Mouse (Mus musculus) megakaryocyte, embryonic 14.5 days (primary cell): ENCODE results near the gene Rapgef4. TPM values are rescaled to one million over a fixed set of nuclear protein-coding genes. Genes with fewer than 3 reads are reported as not detected.
"Not testable (repeated sequence)": the region's sequence is repeated elsewhere in the genome, so short reads cannot be mapped to it uniquely, and the experiment has no call there.

ENCODE experiments used
- H3K27me3 ChIP-seq: replicated peaks from 2 replicates; pipeline ENCODE3; 2012; ENCODE audit warnings: inconsistent platforms
- H3K36me3 ChIP-seq: replicated peaks from 2 replicates; pipeline ENCODE3; 2012; ENCODE audit warnings: low read length, inconsistent platforms, mixed read lengths
- H3K4me1 ChIP-seq: 2 replicates; pipeline ENCODE4 v1.6.1; 2012; ENCODE audit warnings: inconsistent platforms
- H3K4me3 ChIP-seq: replicated peaks from 2 replicates; pipeline ENCODE3; 2012; ENCODE audit warnings: moderate library complexity, mild to moderate bottlenecking, inconsistent platforms
- H3K9me3 ChIP-seq: 2 replicates; pipeline ENCODE4 v1.6.1; 2012; ENCODE audit warnings: inconsistent platforms
- FLI1 ChIP-seq: IDR thresholded peaks from 2 replicates; pipeline ENCODE4 v1.6.1; 2012; ENCODE audit warnings: low read length, inconsistent platforms, mixed read lengths
- GATA1 ChIP-seq: IDR thresholded peaks from 3 replicates; pipeline ENCODE4 v1.6.1; 2012; ENCODE audit warnings: mixed read lengths, low read length, inconsistent platforms, borderline replicate concordance
- polyA plus RNA-seq: library from polyadenylated mRNA; stranded (reverse); fragments of >175 nt; gene quantifications from 2 replicates; pipeline ENCODE4 v1.2.3, GENCODE M21; 2012; ENCODE audit warnings: low replicate concordance; ENCODE audit not compliant: insufficient read depth

The Rapgef4 gene
- polyA plus RNA-seq, 1 experiment, result not detected

- no peak for TF ChIP-seq GATA1
- no peak for TF ChIP-seq FLI1
- peaks cover 9% of the 10 kb centered on the region for H3K27me3 ChIP-seq
- H3K36me3 ChIP-seq, result no peaks in the 10 kb centered on the region
- no peak overlapping the region for H3K4me3 ChIP-seq
- peaks cover 22% of the 10 kb centered on the region for H3K4me1 ChIP-seq
- no peaks in the 10 kb centered on the region for H3K9me3 ChIP-seq
Observed at GRCm38 (mm10) chr2:72054736-72055135, 73.7 kb downstream of the Rapgef4 start.

GRCm38 (mm10) chr2:72055476-72055875, 74.4 kb downstream of the Rapgef4 start:
- no peak overlapping the region for H3K4me3 ChIP-seq
- H3K36me3 ChIP-seq, result no peaks in the 10 kb centered on the region
- peaks cover 9% of the 10 kb centered on the region for H3K27me3 ChIP-seq
- H3K9me3 ChIP-seq, result no peaks in the 10 kb centered on the region
- TF ChIP-seq GATA1, result no peak
- no peak for TF ChIP-seq FLI1
- peaks cover 22% of the 10 kb centered on the region for H3K4me1 ChIP-seq

GRCm38 (mm10) chr2:72056081-72056874, 75.2 kb downstream of the Rapgef4 start:
- Histone ChIP-seq H3K27me3 (peaks cover 7% of the 10 kb centered on the region), H3K4me1 (peaks cover 22% of the 10 kb centered on the region), H3K36me3 (no peaks in the 10 kb centered on the region), H3K4me3 (no peak overlapping the region), H3K9me3 (no peaks in the 10 kb centered on the region)
- TF ChIP-seq GATA1 (no peak), FLI1 (no peak)

GRCm38 (mm10) chr2:72062931-72063330, 81.9 kb downstream of the Rapgef4 start:
- TF ChIP-seq FLI1 (no peak), GATA1 (no peak)
- no peaks in the 10 kb centered on the region for H3K4me1 ChIP-seq

GRCm38 (mm10) chr2:72068505-72068904, 87.5 kb downstream of the Rapgef4 start:
- H3K4me3 ChIP-seq, result no peak overlapping the region
- peaks cover 9% of the 10 kb centered on the region; the same call in 1 of the 2 replicates for H3K4me1 ChIP-seq
- no peak for TF ChIP-seq GATA1
- TF ChIP-seq FLI1, result no peak
- peaks cover 8% of the 10 kb centered on the region for H3K27me3 ChIP-seq
- H3K9me3 ChIP-seq, result no peaks in the 10 kb centered on the region
- H3K36me3 ChIP-seq, result no peaks in the 10 kb centered on the region

More at GRCm38 (mm10) chr2:72062931-72063330, 81.9 kb downstream of the Rapgef4 start:
- H3K27me3 ChIP-seq, result peaks cover 13% of the 10 kb centered on the region
- H3K9me3 ChIP-seq, result no peaks in the 10 kb centered on the region
- no peaks in the 10 kb centered on the region for H3K36me3 ChIP-seq
- H3K4me3 ChIP-seq, result no peak overlapping the region

GRCm38 (mm10) chr2:72070086-72070485, 89.0 kb downstream of the Rapgef4 start:
- Histone ChIP-seq H3K4me3 (no peak overlapping the region), H3K36me3 (no peaks in the 10 kb centered on the region), H3K4me1 (peaks cover 9% of the 10 kb centered on the region; the same call in 1 of the 2 replicates), H3K27me3 (peaks cover 6% of the 10 kb centered on the region), H3K9me3 (no peaks in the 10 kb centered on the region)
- TF ChIP-seq FLI1 (no peak), GATA1 (no peak)

- H3K36me3 ChIP-seq, H3K27me3 ChIP-seq, H3K4me3 ChIP-seq, H3K4me1 ChIP-seq, H3K9me3 ChIP-seq: not testable (repeated sequence)
Observed at GRCm38 (mm10) chr2:72073121-72073520, 92.1 kb downstream of the Rapgef4 start.

GRCm38 (mm10) chr2:72074999-72075561, 94.0 kb downstream of the Rapgef4 start:
- no peaks in the 10 kb centered on the region for H3K36me3 ChIP-seq
- peaks cover 10% of the 10 kb centered on the region for H3K4me1 ChIP-seq
- peaks cover 5% of the 10 kb centered on the region for H3K27me3 ChIP-seq
- TF ChIP-seq GATA1 (no peak), FLI1 (no peak)
- no peak overlapping the region for H3K4me3 ChIP-seq
- H3K9me3 ChIP-seq, result no peaks in the 10 kb centered on the region

GRCm38 (mm10) chr2:72077490-72078139, 96.6 kb downstream of the Rapgef4 start:
- H3K27me3 ChIP-seq, result peaks cover 9% of the 10 kb centered on the region
- TF ChIP-seq FLI1 (no peak), GATA1 (no peak)
- peaks cover 6% of the 10 kb centered on the region; the same call in 1 of the 2 replicates for H3K4me1 ChIP-seq
- H3K36me3 ChIP-seq, result no peaks in the 10 kb centered on the region
- H3K9me3 ChIP-seq, result no peaks in the 10 kb centered on the region
- H3K4me3 ChIP-seq, result no peak overlapping the region

GRCm38 (mm10) chr2:72078140-72078521, 97.1 kb downstream of the Rapgef4 start:
- H3K36me3 ChIP-seq, result no peaks in the 10 kb centered on the region
- H3K9me3 ChIP-seq, result no peaks in the 10 kb centered on the region
- peaks cover 9% of the 10 kb centered on the region for H3K4me1 ChIP-seq
- peaks cover 12% of the 10 kb centered on the region for H3K27me3 ChIP-seq
- no peak for TF ChIP-seq GATA1
- no peak for TF ChIP-seq FLI1
- H3K4me3 ChIP-seq, result no peak overlapping the region
